ENCODE assay signal across 23 mouse cellular contexts in the genomic region with DNA sequence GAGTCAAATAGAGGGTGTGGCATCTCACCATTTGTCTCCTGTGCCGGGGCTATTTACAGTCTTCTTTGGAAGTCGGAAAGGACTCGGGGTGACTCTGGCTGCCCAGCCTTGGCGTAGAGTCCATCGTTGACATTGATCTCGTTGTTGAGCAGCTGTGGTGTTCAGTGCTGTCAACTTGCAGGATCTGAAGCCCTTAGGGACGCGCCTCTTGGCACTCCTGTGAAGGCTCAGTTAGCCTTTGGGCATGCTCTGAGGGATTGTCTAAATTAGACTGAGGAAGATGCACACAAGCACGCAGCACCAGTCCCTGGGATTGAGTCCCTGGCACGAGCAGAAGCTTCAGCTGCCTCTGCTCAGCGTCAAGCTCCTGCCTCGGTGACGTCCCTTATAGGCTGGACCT. TPM values are rescaled to one million over a fixed set of nuclear protein-coding genes. Genes with fewer than 3 reads are reported as not detected.
DNase-seq lines count a peak whose midpoint lies in the region; TF ChIP-seq lines count a peak whose summit lies in the region.
"Had no signal": no experiment of that assay in that cellular context is flagged by ENCODE, and none has a peak within 500 bp of the region (broad histone marks: within the 10 kb centered on the region; RNA-seq: fewer than 3 reads in every experiment).

No protein-coding gene starts in this region.

- peak; percentile 90 for DNase-seq in heart, adult 11 months
- DNase-seq in heart, adult 8-10 months (ENCODE audit: low spot score) = no peak
- peak; percentile 86 for DNase-seq in gastrocnemius, adult 2 months
- peak; percentile 47 for DNase-seq in gastrocnemius, postnatal 10 days
- DNase-seq in gastrocnemius, postnatal 36 days = peak; percentile 41 to 50
- no peak for DNase-seq in thymus, postnatal 25 days
- DNase-seq in cerebellum, adult 11 months = no peak
- DNase-seq in thymus, postnatal 36 days = no peak
- DNase-seq: adrenal gland, adult 8-10 months; cerebellum, adult 11-12 months; cerebellum, adult 8-10 months; cerebellum, postnatal 10 days; cerebellum, postnatal 36 days; embryo, embryonic 11 days; heart, postnatal 4 days; kidney, adult 2 months had no signal

- intact Hi-C loops in gastrocnemius, adult 2 months (cut with DNase I) = no loop called here
- intact Hi-C loops in gastrocnemius, postnatal 36 days (cut with DNase I) = no loop called here

- no peak overlapping the region for H3K4me3 ChIP-seq in gastrocnemius, adult 2 months
- H3K4me3 ChIP-seq: embryonic facial prominence, embryonic 10.5 days; embryonic facial prominence, embryonic 13.5 days; erythroblast, embryonic 14.5 days; forebrain, embryonic 12.5 days; heart, embryonic 13.5 days had no signal

- peak overlapping the region; percentile 67 for H3K27ac ChIP-seq in gastrocnemius, adult 2 months
- H3K27ac ChIP-seq: embryonic facial prominence, embryonic 10.5 days; embryonic facial prominence, embryonic 13.5 days; forebrain, embryonic 12.5 days; heart, embryonic 13.5 days; hindbrain, embryonic 14.5 days; hindbrain, postnatal 0 days had no signal

- no peak for TF ChIP-seq CTCF in gastrocnemius, adult 2 months (IDR thresholded peaks at IDR 0.05)

RNA-seq across cellular contexts. Expression of gene Mettl6, which starts 8.6 kb away (rescaled TPM):
- 10 to 100 TPM in 3 of 4 experiments, 1 to 10 TPM in 1; 8.2 to 11.8 (median 10.6) TPM for total RNA-seq in heart, adult 8-10 months (2022)
- total RNA-seq in gastrocnemius, adult 2 months (2021) = 1 to 10 TPM; 9.5 to 9.8 TPM
- total RNA-seq in gastrocnemius, postnatal 10 days (2021) = 10 to 100 TPM; 13.3 to 16.4 TPM
- 1 to 10 TPM; 6.3 to 7.1 TPM for total RNA-seq in gastrocnemius, postnatal 36 days (2021)

RNA-seq across cellular contexts. Expression of gene Eaf1, which starts 9.2 kb away (rescaled TPM):
- total RNA-seq in heart, adult 8-10 months (2022) = 10 to 100 TPM; 10.4 to 15.2 (median 11.9) TPM
- 10 to 100 TPM in 1 of 2 experiments, 1 to 10 TPM in 1; 7.1 to 11.5 TPM for total RNA-seq in gastrocnemius, adult 2 months (2021)
- 10 to 100 TPM; 15.0 to 24.5 TPM for total RNA-seq in gastrocnemius, postnatal 10 days (2021)
- total RNA-seq in gastrocnemius, postnatal 36 days (2021) = 10 to 100 TPM; 10.5 to 11.7 TPM

Comparison
In these comparisons a context has a peak if more than half of its experiments do, and no peak if none do; other contexts are left out.
1. DNase-seq: peak in heart, adult 11 months (single experiment), gastrocnemius, adult 2 months (single experiment), gastrocnemius, postnatal 10 days (single experiment) and gastrocnemius, postnatal 36 days (2 of 2); none in heart, adult 8-10 months (single experiment), thymus, postnatal 25 days (single experiment), cerebellum, adult 11 months (single experiment) and thymus, postnatal 36 days (0 of 2).